Mouse (Mus musculus) thymus, postnatal 25 days (tissue): Measurements from ENCODE around the gene Mettl7a1.
"Not testable (repeated sequence)": the region's sequence is repeated elsewhere in the genome, so short reads cannot be mapped to it uniquely, and the experiment has no call there.

Experiments
- DNase-seq: peaks from one replicate; pipeline ENCODE4 v3.0.0; 2022

Mettl7a1 gene

DNA sequence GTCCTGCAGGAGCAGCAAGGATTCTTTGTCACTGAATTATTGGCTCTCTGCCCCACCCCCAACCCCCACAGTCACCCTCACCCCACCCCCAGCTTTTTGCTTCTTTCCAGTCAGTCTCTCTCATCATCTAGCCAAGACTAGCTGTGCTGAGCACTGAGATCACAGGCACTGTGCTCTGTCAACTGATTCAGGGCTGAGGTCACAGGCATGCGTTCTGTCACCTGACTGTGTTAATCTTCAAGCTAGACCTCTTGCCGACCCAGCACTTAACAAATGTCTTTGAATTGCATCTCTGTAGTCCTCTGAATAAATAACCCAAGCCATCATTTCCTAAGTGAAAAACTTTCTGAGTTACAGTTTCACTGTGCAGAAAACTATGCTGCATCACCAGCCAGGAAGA, 45.6 kb downstream of the Mettl7a1 start:
- DNase-seq, result no peak

DNA sequence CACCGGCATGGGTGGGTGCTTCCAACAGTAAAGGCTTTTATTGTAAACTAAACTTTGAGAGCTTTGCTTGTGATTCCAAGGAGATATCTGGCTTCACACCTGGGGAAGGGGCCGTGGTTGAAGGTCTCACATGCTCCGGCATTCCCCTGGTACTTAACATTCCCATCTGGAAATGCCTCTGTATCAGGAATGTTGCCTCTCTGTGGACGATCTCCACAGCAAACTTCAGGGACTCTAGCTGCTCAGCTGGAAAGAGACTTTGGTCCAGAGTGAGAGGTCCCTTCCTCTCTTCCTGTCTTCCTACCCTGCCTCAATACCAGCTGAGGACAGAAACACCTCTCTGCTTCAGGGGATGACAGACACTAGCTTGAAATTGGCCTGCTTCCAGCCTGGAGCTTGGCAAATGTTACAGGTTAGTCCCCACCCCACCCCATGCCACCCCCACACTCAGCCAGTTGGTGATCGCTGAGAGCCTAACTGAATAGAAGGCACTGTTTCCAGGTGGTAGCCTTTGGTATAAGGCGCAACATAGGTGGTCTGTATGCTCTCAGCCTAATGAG, 47.6 kb downstream of the Mettl7a1 start:
- no peak for DNase-seq

GRCm38 (mm10) chr15:100352711-100353250, 48.8 kb downstream of the Mettl7a1 start, which contains the start of the genes Methig1 and Mettl7a2:
Gene Methig1, plus strand, starts transcription at chr15:100353149.
Gene Mettl7a2, plus strand, starts transcription at chr15:100353200.
- DNase-seq, result no peak

DNA sequence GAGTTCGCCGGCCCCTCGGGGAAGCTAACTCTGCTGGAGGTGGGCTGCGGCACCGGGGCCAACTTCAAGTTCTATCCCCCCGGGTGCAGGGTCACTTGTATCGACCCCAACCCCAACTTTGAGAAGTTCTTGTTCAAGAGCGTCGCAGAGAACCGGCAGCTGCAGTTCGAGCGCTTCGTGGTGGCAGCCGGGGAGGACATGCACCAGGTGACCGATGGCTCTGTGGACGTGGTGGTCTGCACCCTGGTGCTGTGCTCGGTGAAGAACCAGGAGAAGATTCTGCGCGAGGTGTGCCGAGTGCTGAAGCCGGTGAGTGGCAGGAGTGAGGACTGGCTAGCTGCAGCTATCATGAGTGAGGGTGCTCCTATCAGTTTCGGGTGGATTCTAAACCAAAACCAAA, 49.5 kb downstream of the Mettl7a1 start:
- DNase-seq, result not testable (repeated sequence)

DNA sequence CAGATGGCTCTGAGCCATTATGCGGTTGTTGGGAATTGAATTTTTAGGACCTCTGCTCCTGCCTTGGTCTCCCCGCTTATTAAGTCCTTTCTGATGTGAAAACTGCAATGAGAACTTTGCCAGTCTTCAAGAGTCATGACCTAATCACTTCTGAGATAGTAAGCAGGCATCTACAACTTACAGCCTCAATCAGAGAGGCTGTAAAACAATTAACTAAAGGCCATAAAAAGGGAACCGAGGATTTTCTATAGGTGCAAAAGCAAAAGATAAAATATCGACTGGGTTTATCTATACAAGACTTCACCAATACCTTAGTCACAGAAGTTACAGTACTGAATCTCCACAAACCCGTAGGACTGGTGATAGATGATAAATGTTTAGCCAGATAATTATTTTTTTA, 51.9 kb downstream of the Mettl7a1 start:
- no peak for DNase-seq

GRCm38 (mm10) chr15:100364242-100364641, 60.3 kb downstream of the Mettl7a1 start, which contains the start of gene Higd1c:
Gene Higd1c, plus strand, starts transcription at chr15:100364542.
- DNase-seq, result no peak

DNA sequence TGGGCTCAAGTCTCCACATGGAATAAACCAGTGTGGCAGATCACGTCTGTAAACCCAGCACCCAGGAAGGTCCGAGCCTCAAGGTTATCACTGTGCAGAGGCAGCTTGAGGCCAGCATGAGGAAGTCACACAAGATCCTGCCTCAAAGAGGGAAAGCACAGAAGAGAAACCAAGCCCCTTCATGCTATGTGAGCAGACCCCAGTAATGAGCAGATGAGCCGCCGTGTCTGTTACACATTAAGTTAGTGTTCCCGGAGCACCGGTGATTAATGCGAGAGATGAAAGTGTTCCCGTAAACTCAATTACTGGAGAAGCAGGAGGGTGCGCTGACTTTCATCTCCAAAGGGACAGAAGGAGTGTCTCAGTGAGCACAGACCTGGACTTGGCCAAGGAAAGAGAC, 62.0 kb downstream of the Mettl7a1 start:
- DNase-seq, result not testable (repeated sequence)

GRCm38 (mm10) chr15:100367119-100367518, 63.2 kb downstream of the Mettl7a1 start:
- DNase-seq, result no peak

DNA sequence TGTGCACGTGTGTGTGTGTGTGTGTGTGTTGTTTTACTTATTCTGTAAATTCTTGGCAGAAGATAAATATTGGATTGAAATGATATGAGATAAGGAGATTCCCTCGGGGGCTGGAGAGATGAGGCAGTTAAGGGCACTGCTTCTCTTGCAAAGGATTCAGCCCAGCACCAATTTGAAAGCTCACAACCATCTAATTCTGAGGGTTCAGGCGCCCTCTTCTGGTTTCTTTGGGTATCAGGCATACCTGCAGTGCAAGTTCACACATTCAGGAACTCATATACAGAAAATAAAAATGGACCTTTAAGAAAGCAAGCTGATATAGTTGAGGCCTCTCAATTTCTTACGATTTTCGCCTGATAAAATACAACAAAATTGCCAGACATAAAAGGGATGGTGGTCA, 71.1 kb downstream of the Mettl7a1 start:
- peak; percentile 51 for DNase-seq

- not testable (repeated sequence) for DNase-seq
These were observed 74.0 kb downstream of the Mettl7a1 start for GRCm38 (mm10) chr15:100377847-100378505.
